Mouse (Mus musculus): ENCODE measurements around the gene Tmem201. TPM values are rescaled to one million over a fixed set of nuclear protein-coding genes. Genes with fewer than 3 reads are reported as not detected.

The Tmem201 gene
- polyA plus RNA-seq, 1 experiment from 2014 or later, result 48.5 TPM

GRCm38 (mm10) chr4:149690828-149691280, 47.0 kb downstream of the Tmem201 start:
- no peak for ATAC-seq (ENCODE audit: low FRiP score)
- no peaks in the 10 kb centered on the region for H3K4me1 ChIP-seq
- no peaks in the 10 kb centered on the region for H3K36me3 ChIP-seq
- no peak overlapping the region for H3K4me2 ChIP-seq
- 95% methylated on average over 8 of the region's 8 CpGs for WGBS
- H3K27me3 ChIP-seq (replicated peaks), result no peaks in the 10 kb centered on the region
- no peak overlapping the region for H3K27ac ChIP-seq (replicated peaks)
- H3K9ac ChIP-seq (replicated peaks), result no peak overlapping the region
- H3K9me3 ChIP-seq (replicated peaks), result no peaks in the 10 kb centered on the region
- no peak overlapping the region for H3K4me3 ChIP-seq (replicated peaks)

GRCm38 (mm10) chr4:149689822-149690700, 47.8 kb downstream of the Tmem201 start:
- 91% methylated on average over 12 of the region's 12 CpGs for WGBS
- no peak overlapping the region for H3K4me2 ChIP-seq
- no peak overlapping the region for H3K27ac ChIP-seq (replicated peaks)
- H3K36me3 ChIP-seq, result no peaks in the 10 kb centered on the region
- H3K4me1 ChIP-seq, result no peaks in the 10 kb centered on the region
- H3K9me3 ChIP-seq (replicated peaks), result no peaks in the 10 kb centered on the region
- no peak overlapping the region for H3K9ac ChIP-seq (replicated peaks)
- no peaks in the 10 kb centered on the region for H3K27me3 ChIP-seq (replicated peaks)
- no peak for ATAC-seq (ENCODE audit: low FRiP score)
- H3K4me3 ChIP-seq (replicated peaks), result no peak overlapping the region

DNA sequence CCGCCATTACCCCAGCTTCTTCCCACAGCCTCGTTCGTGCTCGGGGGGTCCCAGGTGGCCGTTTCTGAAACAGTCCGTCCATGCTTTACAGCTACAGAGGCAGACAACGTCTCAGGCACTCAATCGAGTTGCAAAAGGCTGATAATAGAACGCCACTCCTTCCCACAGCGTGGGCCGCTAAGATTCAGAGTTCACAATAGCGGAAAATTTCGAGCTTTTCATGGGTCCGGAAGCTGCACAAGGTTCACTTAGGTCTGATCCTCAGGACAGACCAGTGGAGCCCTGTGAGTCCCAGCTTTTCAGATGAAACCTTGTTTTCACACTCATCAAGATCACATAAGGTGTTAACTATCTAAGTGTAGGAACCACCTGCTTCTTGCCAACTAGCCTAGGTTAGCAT, 49.0 kb downstream of the Tmem201 start:
- no peak for ATAC-seq (ENCODE audit: low FRiP score)
- Histone ChIP-seq H3K4me1 (no peaks in the 10 kb centered on the region), H3K36me3 (no peaks in the 10 kb centered on the region), H3K27ac (replicated peaks) (no peak overlapping the region), H3K9me3 (replicated peaks) (no peaks in the 10 kb centered on the region), H3K9ac (replicated peaks) (no peak overlapping the region), H3K4me3 (replicated peaks) (no peak overlapping the region), H3K27me3 (replicated peaks) (no peaks in the 10 kb centered on the region), H3K4me2 (no peak overlapping the region)
- WGBS, result 63% methylated on average over 14 of the region's 14 CpGs

DNA sequence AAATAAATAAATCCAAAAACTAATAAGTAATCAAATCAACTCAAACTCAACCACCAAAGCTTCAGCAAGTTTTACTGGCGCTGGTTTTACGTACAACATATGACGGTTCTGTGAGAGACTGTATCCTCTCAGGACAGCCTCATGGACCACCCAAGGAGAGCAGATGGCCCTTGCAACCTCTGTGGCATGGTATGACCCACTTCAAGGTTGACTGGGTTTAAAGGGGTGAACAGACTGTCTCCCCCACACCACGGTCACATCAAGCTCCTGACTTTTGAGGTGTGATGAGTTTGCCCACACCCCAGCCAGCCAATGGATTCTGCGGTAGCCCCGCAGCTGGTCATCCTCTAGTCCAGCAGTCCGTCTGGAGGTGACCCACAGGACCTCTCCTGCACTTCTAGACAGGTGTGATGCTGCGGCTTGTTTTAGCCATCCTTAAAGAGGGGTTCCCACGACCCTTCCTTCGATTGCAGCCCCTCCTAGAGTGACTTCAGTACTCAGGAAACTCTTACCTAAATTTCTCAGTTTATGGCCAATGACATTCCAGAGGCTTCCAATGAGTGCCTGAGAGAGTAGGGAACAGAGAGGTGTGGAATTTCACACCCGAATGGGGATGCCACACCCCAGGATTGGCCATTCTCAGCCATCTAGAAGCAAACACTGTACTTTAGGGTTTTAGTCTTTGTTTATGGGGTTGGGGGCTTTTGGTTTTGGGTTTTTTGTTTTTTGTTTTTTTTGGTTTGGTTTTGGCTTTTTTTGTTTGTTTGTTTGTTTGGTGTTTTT, 52.8 kb downstream of the Tmem201 start:
- H3K4me3 ChIP-seq (replicated peaks), result no peak overlapping the region
- no peak overlapping the region for H3K27ac ChIP-seq (replicated peaks)
- ATAC-seq (ENCODE audit: low FRiP score), result no peak
- H3K9me3 ChIP-seq (replicated peaks), result no peaks in the 10 kb centered on the region
- no peak overlapping the region for H3K9ac ChIP-seq (replicated peaks)
- WGBS, result 81% methylated on average over 11 of the region's 11 CpGs
- H3K4me1 ChIP-seq, result no peaks in the 10 kb centered on the region
- H3K27me3 ChIP-seq (replicated peaks), result no peaks in the 10 kb centered on the region
- H3K4me2 ChIP-seq, result no peak overlapping the region
- H3K36me3 ChIP-seq, result no peaks in the 10 kb centered on the region

GRCm38 (mm10) chr4:149683875-149684274, 54.0 kb downstream of the Tmem201 start:
- Histone ChIP-seq H3K27me3 (replicated peaks) (no peaks in the 10 kb centered on the region), H3K9ac (replicated peaks) (no peak overlapping the region), H3K36me3 (no peaks in the 10 kb centered on the region), H3K4me1 (no peaks in the 10 kb centered on the region), H3K9me3 (replicated peaks) (no peaks in the 10 kb centered on the region), H3K4me2 (no peak overlapping the region), H3K27ac (replicated peaks) (no peak overlapping the region), H3K4me3 (replicated peaks) (no peak overlapping the region)
- WGBS, result 30% methylated on average over 7 of the region's 7 CpGs
- ATAC-seq (ENCODE audit: low FRiP score), result no peak

DNA sequence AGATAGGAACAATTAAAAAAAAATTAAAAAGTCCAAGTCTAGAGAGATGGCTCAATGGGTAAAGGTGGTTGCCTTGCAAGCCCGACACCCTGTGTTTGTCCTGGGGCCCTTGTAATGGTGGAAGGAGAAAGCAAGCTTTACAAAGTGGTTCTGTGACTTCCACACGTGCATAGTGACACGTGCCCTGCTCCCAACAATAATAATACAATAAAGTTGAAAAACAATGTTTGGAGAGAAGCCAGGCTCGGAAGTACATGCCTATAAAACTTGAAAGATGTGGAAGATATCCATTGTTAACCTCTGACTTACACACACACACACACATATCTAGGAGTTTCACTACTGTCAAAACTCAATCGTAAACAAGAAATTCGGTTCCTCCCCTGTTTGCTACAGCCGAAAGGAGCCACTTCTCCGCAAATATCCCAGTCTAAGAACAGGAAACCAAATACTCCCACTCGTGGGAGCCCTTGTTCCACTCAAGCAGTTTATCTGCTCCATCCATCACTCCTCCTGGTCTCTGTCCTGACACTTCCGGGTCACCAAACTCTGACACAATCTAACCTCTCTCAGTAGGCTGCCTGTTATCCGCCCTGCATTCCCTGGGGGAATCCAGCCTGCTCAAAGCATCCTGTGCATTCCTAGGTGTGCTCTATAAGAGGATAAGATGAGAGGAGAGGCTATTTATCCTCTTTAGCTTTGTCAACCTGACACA, 58.6 kb downstream of the Tmem201 start:
- Histone ChIP-seq H3K4me2 (no peak overlapping the region), H3K4me1 (peaks cover 14% of the 10 kb centered on the region), H3K9me3 (replicated peaks) (no peaks in the 10 kb centered on the region), H3K4me3 (replicated peaks) (no peak overlapping the region), H3K36me3 (no peaks in the 10 kb centered on the region), H3K9ac (replicated peaks) (no peak overlapping the region), H3K27me3 (replicated peaks) (no peaks in the 10 kb centered on the region), H3K27ac (replicated peaks) (no peak overlapping the region)
- 72% methylated on average over 11 of the region's 11 CpGs for WGBS
- ATAC-seq (ENCODE audit: low FRiP score), result no peak

DNA sequence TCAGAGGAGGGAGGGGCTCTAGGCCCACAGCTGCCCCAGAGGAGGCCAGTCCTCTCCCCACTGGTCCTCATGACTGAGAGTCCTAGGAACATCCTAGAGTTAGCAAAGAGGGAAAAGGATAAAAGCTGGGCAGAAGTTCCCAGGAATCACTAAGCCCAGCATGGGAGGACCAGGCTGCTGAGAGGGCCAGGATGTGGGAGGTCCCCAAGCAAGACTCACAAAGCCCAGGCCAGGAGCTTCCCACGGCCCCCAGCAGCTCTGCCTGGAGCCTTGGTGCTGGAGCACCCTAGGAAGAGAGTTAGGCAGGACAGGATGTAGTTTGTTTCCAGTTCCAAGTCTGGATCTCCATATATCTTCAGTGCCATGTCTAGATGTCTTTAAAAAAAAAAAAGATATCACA, 59.8 kb downstream of the Tmem201 start:
- 53% methylated on average over 1 of the region's 1 CpGs for WGBS
- peaks cover 18% of the 10 kb centered on the region for H3K4me1 ChIP-seq
- no peak overlapping the region for H3K9ac ChIP-seq (replicated peaks)
- no peak overlapping the region for H3K4me3 ChIP-seq (replicated peaks)
- H3K36me3 ChIP-seq, result no peaks in the 10 kb centered on the region; the same call in 1 of the 2 replicates
- no peak overlapping the region for H3K27ac ChIP-seq (replicated peaks)
- no peak overlapping the region for H3K4me2 ChIP-seq
- no peaks in the 10 kb centered on the region for H3K9me3 ChIP-seq (replicated peaks)
- no peaks in the 10 kb centered on the region for H3K27me3 ChIP-seq (replicated peaks)
- no peak for ATAC-seq (ENCODE audit: low FRiP score)

DNA sequence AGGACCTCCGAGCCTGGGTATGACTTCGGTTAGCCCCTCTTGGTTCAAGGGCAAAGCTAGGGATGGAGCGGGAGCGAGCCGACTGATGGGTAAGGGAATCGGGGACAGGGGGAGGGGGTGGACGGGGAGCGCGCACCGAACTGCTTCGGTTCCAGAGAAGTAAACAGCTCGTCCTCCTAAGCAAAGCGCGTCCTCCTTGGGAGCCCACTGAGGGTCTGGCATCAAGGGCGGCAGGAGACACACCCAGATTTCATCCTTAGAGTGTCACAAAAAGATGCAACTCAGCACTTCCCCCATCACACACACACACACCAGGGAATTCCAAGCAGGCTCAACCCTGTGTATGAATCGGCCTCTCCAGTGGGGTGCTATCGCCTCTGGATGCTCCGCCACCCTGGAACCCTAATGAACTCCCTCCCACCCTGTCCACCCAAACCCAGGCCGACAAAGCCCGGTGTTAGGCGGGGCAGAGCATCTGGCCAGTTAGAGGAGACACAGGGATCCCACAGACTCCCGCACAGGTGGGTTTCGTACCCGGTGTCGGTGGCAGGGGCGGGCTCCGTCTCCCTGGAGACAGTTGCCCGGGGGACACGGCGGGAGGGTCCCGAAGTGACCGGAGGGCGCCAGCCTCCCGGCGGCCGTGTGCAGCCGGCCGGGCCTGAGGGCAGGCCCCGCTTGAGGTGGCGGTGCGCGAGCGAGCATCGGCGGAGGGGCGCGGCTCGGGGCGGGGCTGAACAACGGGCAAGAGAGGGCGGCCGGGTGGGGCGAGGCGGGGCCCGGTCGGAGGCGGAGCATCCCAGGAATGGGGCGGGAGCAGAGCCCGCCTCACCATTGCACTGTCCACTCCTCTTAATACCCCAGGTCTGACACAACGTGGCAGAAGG, 62.2 kb downstream of the Tmem201 start:
- H3K9me3 ChIP-seq (replicated peaks), result no peaks in the 10 kb centered on the region
- H3K27me3 ChIP-seq (replicated peaks), result no peaks in the 10 kb centered on the region
- peaks cover 18% of the 10 kb centered on the region for H3K4me1 ChIP-seq
- peak; percentile 92 for ATAC-seq (ENCODE audit: low FRiP score)
- peak overlapping the region; percentile 56 for H3K9ac ChIP-seq (replicated peaks)
- peak overlapping the region; percentile 83 for H3K4me2 ChIP-seq
- under 1% methylated on average over 56 of the region's 60 CpGs for WGBS
- peak overlapping the region; percentile 84 for H3K27ac ChIP-seq (replicated peaks)
- H3K4me3 ChIP-seq (replicated peaks), result peak overlapping the region; percentile 66
- H3K36me3 ChIP-seq, result peaks cover 7% of the 10 kb centered on the region; the same call in 1 of the 2 replicates

DNA sequence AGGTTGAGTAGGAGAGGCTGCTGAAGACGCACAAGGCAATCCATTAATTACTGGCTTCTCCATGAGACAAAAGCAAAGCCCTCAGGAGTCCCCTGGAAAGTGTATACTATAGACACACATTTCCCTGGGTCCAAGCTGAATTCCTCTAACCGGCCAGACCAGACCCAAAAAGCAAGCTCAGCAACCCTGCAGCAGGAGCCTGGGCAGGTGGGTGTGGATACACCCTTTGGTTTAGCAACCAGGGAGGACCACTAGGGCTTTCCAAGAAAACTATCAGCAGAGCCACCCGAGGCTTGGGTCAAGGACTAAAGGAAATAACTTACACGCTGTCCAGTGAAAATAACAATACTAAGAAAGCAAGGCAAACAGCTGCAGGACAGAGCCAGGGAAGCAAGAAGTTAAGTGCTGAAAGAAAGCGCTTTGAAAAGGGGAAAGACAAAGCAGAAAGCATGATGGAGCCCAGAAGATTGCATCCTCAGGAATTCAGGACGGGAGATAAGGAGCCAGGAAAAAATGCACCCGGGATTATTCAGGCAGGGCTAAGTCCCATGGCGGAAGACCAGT, 62.9 kb downstream of the Tmem201 start:
- Histone ChIP-seq H3K9me3 (replicated peaks) (no peaks in the 10 kb centered on the region), H3K4me2 (peak overlapping the region; percentile 83), H3K9ac (replicated peaks) (peak overlapping the region; percentile 56), H3K27me3 (replicated peaks) (no peaks in the 10 kb centered on the region), H3K4me1 (peaks cover 18% of the 10 kb centered on the region), H3K27ac (replicated peaks) (peak overlapping the region; percentile 84), H3K36me3 (peaks cover 12% of the 10 kb centered on the region), H3K4me3 (replicated peaks) (peak overlapping the region; percentile 66)
- WGBS, result 9% methylated on average over 8 of the region's 8 CpGs
- no peak for ATAC-seq (ENCODE audit: low FRiP score)

GRCm38 (mm10) chr4:149672747-149673146, 65.1 kb downstream of the Tmem201 start:
- H3K4me3 ChIP-seq (replicated peaks), result no peak overlapping the region
- WGBS, result 92% methylated on average over 5 of the region's 5 CpGs
- H3K4me1 ChIP-seq, result peaks cover 18% of the 10 kb centered on the region
- no peak overlapping the region for H3K4me2 ChIP-seq
- H3K27me3 ChIP-seq (replicated peaks), result no peaks in the 10 kb centered on the region
- peaks cover 12% of the 10 kb centered on the region for H3K36me3 ChIP-seq
- H3K27ac ChIP-seq (replicated peaks), result no peak overlapping the region
- ATAC-seq (ENCODE audit: low FRiP score), result no peak
- no peak overlapping the region for H3K9ac ChIP-seq (replicated peaks)
- no peaks in the 10 kb centered on the region for H3K9me3 ChIP-seq (replicated peaks)
